Mouse (Mus musculus): ENCODE data around the gene Zfp791. TPM values are rescaled to one million over a fixed set of nuclear protein-coding genes. Genes with fewer than 3 reads are reported as not detected.
A peak's percentile ranks its signal among the peaks of the same experiment; 100 is the strongest.
"Not testable (repeated sequence)": the region's sequence is repeated elsewhere in the genome, so short reads cannot be mapped to it uniquely, and the experiment has no call there.

Zfp791 gene
- polyA plus RNA-seq, 1 experiment from 2014 or later, result 2.0 TPM

- ATAC-seq (replicated peaks; ENCODE audit: insufficient number of reproducible peaks, low FRiP score, low TSS enrichment, low read depth), result no peak
- Histone ChIP-seq H3K9ac (replicated peaks; ENCODE audit: low read length) (no peak overlapping the region), H3K4me1 (ENCODE audit: control insufficient read depth, insufficient read depth, low read length) (no peaks in the 10 kb centered on the region), H3K4me3 (ENCODE audit: low read depth, low read length) (no peak overlapping the region), H3K9me3 (replicated peaks; ENCODE audit: control insufficient read depth, low read length) (no peaks in the 10 kb centered on the region), H3K27me3 (ENCODE audit: control insufficient read depth, insufficient read depth, low read length) (no peaks in the 10 kb centered on the region), H3K4me2 (ENCODE audit: low read depth, low read length) (no peak overlapping the region), H3K27ac (replicated peaks; ENCODE audit: low read depth, low read length) (no peak overlapping the region), H3K36me3 (replicated peaks; ENCODE audit: control insufficient read depth, insufficient read depth, low read depth, low read length) (no peaks in the 10 kb centered on the region; the same call in 1 of the 2 replicates)
- no peak for DNase-seq (ENCODE audit: low spot score)
- WGBS, result 91% methylated on average over 13 of the region's 13 CpGs
These were observed 27.8 kb downstream of the Zfp791 start for GRCm38 (mm10) chr8:85095051-85095450.

DNA sequence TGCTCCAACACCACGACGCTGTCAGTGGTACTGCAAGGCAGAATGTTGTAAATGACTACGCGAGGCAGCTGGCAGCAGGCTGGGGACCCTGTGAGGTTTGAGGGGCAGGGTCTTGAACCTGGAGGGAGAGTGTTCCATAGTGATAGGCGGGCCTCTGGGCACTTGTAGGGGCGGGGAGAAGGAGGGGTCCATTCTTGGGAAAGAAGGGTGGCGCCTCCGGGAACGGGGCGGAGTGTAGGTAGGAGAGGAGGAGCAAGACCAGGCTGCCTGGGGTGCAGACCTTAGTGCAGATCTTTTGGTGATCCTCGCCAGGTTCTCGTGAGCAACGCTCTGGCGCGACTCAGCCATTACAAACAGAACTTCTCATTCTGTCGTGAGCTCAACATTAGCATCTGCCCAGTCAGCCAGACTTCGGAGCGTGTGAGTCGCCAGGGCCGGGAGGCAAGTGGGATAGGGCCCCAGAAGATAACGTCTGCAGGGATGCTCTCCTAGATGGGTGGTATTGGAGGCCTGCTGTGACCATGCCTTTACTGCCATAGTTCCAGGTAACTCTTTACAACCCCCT is 31.3 kb downstream of the Zfp791 start:
- no peak overlapping the region for H3K27ac ChIP-seq (replicated peaks; ENCODE audit: low read depth, low read length)
- WGBS, result 31% methylated on average over 21 of the region's 21 CpGs
- ATAC-seq (replicated peaks; ENCODE audit: insufficient number of reproducible peaks, low FRiP score, low TSS enrichment, low read depth), result no peak
- peaks cover 2% of the 10 kb centered on the region; the same call in 1 of the 2 replicates for H3K36me3 ChIP-seq (replicated peaks; ENCODE audit: control insufficient read depth, insufficient read depth, low read depth, low read length)
- no peak overlapping the region for H3K4me3 ChIP-seq (ENCODE audit: low read depth, low read length)
- no peaks in the 10 kb centered on the region for H3K4me1 ChIP-seq (ENCODE audit: control insufficient read depth, insufficient read depth, low read length)
- no peak overlapping the region for H3K4me2 ChIP-seq (ENCODE audit: low read depth, low read length)
- H3K27me3 ChIP-seq (ENCODE audit: control insufficient read depth, insufficient read depth, low read length), result no peaks in the 10 kb centered on the region
- no peaks in the 10 kb centered on the region for H3K9me3 ChIP-seq (replicated peaks; ENCODE audit: control insufficient read depth, low read length)
- DNase-seq (ENCODE audit: low spot score), result no peak
- H3K9ac ChIP-seq (replicated peaks; ENCODE audit: low read length), result no peak overlapping the region

DNA sequence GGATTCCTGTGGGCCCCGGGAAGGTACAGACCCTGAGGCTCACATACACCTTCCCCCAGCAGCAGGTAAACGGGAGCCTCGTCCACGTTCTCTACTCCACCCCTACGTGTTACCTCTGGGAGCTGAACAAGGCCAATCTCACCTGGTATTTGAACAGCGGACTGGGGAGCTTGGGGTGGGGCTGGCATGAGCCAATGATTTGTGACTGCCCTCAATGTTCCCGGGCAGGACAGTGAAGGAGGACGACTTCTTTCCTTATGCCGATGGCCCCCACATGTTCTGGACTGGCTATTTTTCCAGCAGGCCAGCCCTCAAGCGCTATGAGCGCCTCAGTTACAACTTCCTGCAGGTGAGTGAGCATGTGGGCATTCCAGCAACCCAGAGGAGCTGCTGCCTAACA is 32.0 kb downstream of the Zfp791 start:
- Histone ChIP-seq H3K27ac (replicated peaks; ENCODE audit: low read depth, low read length) (no peak overlapping the region), H3K4me1 (ENCODE audit: control insufficient read depth, insufficient read depth, low read length) (no peaks in the 10 kb centered on the region), H3K4me2 (ENCODE audit: low read depth, low read length) (no peak overlapping the region), H3K27me3 (ENCODE audit: control insufficient read depth, insufficient read depth, low read length) (no peaks in the 10 kb centered on the region), H3K9ac (replicated peaks; ENCODE audit: low read length) (no peak overlapping the region), H3K36me3 (replicated peaks; ENCODE audit: control insufficient read depth, insufficient read depth, low read depth, low read length) (peaks cover 2% of the 10 kb centered on the region; the same call in 1 of the 2 replicates), H3K4me3 (ENCODE audit: low read depth, low read length) (no peak overlapping the region), H3K9me3 (replicated peaks; ENCODE audit: control insufficient read depth, low read length) (no peaks in the 10 kb centered on the region)
- no peak for DNase-seq (ENCODE audit: low spot score)
- WGBS, result 92% methylated on average over 11 of the region's 11 CpGs
- no peak for ATAC-seq (replicated peaks; ENCODE audit: insufficient number of reproducible peaks, low FRiP score, low TSS enrichment, low read depth)

DNA sequence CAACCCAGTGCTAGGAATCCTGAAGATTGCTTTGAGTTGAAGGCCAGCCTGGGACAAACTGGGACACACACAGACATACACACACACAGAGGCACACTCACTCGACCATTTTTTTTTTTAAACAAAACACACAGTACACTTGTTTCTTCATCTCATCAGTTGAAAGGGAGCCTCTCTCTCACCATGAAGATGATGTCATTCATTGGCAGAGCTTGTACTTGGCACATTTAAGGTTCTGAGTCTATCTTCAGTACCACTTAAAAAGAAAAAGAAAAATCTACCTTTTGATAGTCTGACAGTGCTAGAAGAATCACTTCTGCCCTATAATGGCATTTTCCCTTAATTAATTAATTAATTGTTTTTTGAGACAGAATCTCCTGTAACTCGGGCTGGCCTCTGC is 34.1 kb downstream of the Zfp791 start:
- peaks cover 2% of the 10 kb centered on the region; the same call in 1 of the 2 replicates for H3K36me3 ChIP-seq (replicated peaks; ENCODE audit: control insufficient read depth, insufficient read depth, low read depth, low read length)
- 78% methylated on average over 2 of the region's 2 CpGs for WGBS
- no peak overlapping the region for H3K4me2 ChIP-seq (ENCODE audit: low read depth, low read length)
- H3K9me3 ChIP-seq (replicated peaks; ENCODE audit: control insufficient read depth, low read length), result no peaks in the 10 kb centered on the region
- DNase-seq (ENCODE audit: low spot score) (no peak), ATAC-seq (replicated peaks; ENCODE audit: insufficient number of reproducible peaks, low FRiP score, low TSS enrichment, low read depth) (no peak)
- no peak overlapping the region for H3K27ac ChIP-seq (replicated peaks; ENCODE audit: low read depth, low read length)
- no peak overlapping the region for H3K4me3 ChIP-seq (ENCODE audit: low read depth, low read length)
- no peaks in the 10 kb centered on the region; the same call in 1 of the 2 replicates for H3K4me1 ChIP-seq (ENCODE audit: control insufficient read depth, insufficient read depth, low read length)
- H3K27me3 ChIP-seq (ENCODE audit: control insufficient read depth, insufficient read depth, low read length), result no peaks in the 10 kb centered on the region
- no peak overlapping the region for H3K9ac ChIP-seq (replicated peaks; ENCODE audit: low read length)

DNA sequence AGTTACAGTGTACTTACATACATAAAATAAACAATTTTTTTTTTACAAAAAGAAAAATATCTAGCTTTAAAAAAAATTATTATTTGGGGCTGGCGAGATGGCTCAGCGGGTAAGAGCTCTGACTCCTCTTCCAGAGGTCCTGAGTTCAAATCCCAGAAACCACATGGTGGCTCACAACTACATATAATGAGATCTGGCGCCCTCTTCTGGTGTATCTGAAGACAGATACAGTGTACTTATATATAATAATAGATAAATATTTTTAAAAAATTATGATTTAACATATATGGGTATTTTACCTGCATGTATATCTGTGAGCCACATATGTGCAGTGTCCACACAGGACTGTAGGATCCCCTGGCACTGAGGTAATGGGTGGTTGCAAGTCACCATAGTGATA is 36.7 kb downstream of the Zfp791 start:
- ATAC-seq (replicated peaks; ENCODE audit: insufficient number of reproducible peaks, low FRiP score, low TSS enrichment, low read depth) (no peak), DNase-seq (ENCODE audit: low spot score) (no peak)
- peaks cover 2% of the 10 kb centered on the region; the same call in 1 of the 2 replicates for H3K36me3 ChIP-seq (replicated peaks; ENCODE audit: control insufficient read depth, insufficient read depth, low read depth, low read length)
- no peaks in the 10 kb centered on the region for H3K27me3 ChIP-seq (ENCODE audit: control insufficient read depth, insufficient read depth, low read length)
- H3K4me2 ChIP-seq (ENCODE audit: low read depth, low read length), result no peak overlapping the region
- H3K27ac ChIP-seq (replicated peaks; ENCODE audit: low read depth, low read length), result no peak overlapping the region
- no peaks in the 10 kb centered on the region; the same call in 1 of the 2 replicates for H3K4me1 ChIP-seq (ENCODE audit: control insufficient read depth, insufficient read depth, low read length)
- no peak overlapping the region for H3K4me3 ChIP-seq (ENCODE audit: low read depth, low read length)
- H3K9me3 ChIP-seq (replicated peaks; ENCODE audit: control insufficient read depth, low read length), result no peaks in the 10 kb centered on the region
- no peak overlapping the region for H3K9ac ChIP-seq (replicated peaks; ENCODE audit: low read length)
- WGBS, result 79% methylated on average over 3 of the region's 3 CpGs

DNA sequence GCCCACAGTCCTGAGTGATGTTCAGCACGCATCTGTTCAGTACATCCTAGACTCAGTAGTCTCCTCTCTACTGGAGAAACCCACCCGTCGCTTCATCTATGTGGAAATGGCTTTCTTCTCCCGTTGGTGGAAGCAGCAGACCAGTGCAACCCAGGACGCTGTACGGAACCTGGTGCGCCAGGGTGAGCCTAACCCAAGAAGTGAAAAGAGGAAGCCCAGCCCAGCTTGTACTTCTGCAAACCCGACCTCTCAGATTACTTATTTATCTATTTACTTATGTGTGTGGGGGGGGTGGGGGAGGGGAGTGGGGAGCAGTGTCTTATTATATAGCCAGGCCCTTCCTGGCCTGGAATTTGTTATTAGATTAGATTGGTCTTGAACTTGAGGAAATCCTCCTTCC is 38.3 kb downstream of the Zfp791 start:
- WGBS, result 96% methylated on average over 8 of the region's 8 CpGs

GRCm38 (mm10) chr8:85083108-85083813 is 39.6 kb downstream of the Zfp791 start, which contains the start of gene Man2b1:
Gene Man2b1, plus strand, starts transcription at chr8:85083270.
- peak within 1 kb of the TSS; percentile 60 for H3K4me2 ChIP-seq (ENCODE audit: low read depth, low read length)
- H3K9me3 ChIP-seq (replicated peaks; ENCODE audit: control insufficient read depth, low read length), result no peaks in the 10 kb centered on the region
- H3K4me3 ChIP-seq (ENCODE audit: low read depth, low read length), result peak within 1 kb of the TSS; percentile 53
- no peaks in the 10 kb centered on the region for H3K27me3 ChIP-seq (ENCODE audit: control insufficient read depth, insufficient read depth, low read length)
- peaks cover 2% of the 10 kb centered on the region; the same call in 1 of the 2 replicates for H3K36me3 ChIP-seq (replicated peaks; ENCODE audit: control insufficient read depth, insufficient read depth, low read depth, low read length)
- H3K9ac ChIP-seq (replicated peaks; ENCODE audit: low read length), result peak within 1 kb of the TSS; percentile 68
- 1% methylated on average over 30 of the region's 30 CpGs for WGBS
- no peak within 1 kb of the TSS for H3K27ac ChIP-seq (replicated peaks; ENCODE audit: low read depth, low read length)
- H3K4me1 ChIP-seq (ENCODE audit: control insufficient read depth, insufficient read depth, low read length), result no peaks in the 10 kb centered on the region; the same call in 1 of the 2 replicates
- ATAC-seq (replicated peaks; ENCODE audit: insufficient number of reproducible peaks, low FRiP score, low TSS enrichment, low read depth) (peak; percentile 66), DNase-seq (ENCODE audit: low spot score) (peak; percentile 81)

More for the DNA sequence above, 38.3 kb downstream of the Zfp791 start:
- no peak overlapping the region for H3K4me2 ChIP-seq (ENCODE audit: low read depth, low read length)
- no peak overlapping the region for H3K9ac ChIP-seq (replicated peaks; ENCODE audit: low read length)
- H3K27ac ChIP-seq (replicated peaks; ENCODE audit: low read depth, low read length), result no peak overlapping the region
- peaks cover 2% of the 10 kb centered on the region; the same call in 1 of the 2 replicates for H3K36me3 ChIP-seq (replicated peaks; ENCODE audit: control insufficient read depth, insufficient read depth, low read depth, low read length)
- no peak for ATAC-seq (replicated peaks; ENCODE audit: insufficient number of reproducible peaks, low FRiP score, low TSS enrichment, low read depth)
- no peaks in the 10 kb centered on the region; the same call in 1 of the 2 replicates for H3K4me1 ChIP-seq (ENCODE audit: control insufficient read depth, insufficient read depth, low read length)
- H3K4me3 ChIP-seq (ENCODE audit: low read depth, low read length), result no peak overlapping the region
- no peaks in the 10 kb centered on the region for H3K9me3 ChIP-seq (replicated peaks; ENCODE audit: control insufficient read depth, low read length)
- no peak for DNase-seq (ENCODE audit: low spot score)
- no peaks in the 10 kb centered on the region for H3K27me3 ChIP-seq (ENCODE audit: control insufficient read depth, insufficient read depth, low read length)

DNA sequence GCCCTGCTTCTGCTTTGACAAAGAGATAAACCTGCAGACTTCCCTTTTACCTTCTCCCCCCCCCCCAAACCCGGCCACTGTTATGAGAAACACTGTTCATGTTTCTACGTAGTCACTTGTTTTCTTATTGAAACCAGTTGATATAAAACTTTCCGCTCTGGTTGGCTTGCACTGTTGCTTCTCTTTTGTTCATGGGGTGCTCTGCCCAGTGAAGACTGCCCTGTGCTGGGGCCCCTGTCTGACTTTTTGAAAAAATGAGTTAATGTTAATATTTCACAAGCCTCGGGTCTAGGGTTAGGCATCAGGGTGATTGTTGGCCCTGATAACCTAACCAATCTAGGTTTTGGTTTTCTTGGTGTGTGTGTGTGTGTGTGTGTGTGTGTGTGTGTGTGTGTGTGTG is 40.7 kb downstream of the Zfp791 start:
- not testable (repeated sequence) for H3K9ac ChIP-seq (replicated peaks; ENCODE audit: low read length); DNase-seq (ENCODE audit: low spot score); H3K27ac ChIP-seq (replicated peaks; ENCODE audit: low read depth, low read length); H3K4me3 ChIP-seq (ENCODE audit: low read depth, low read length); H3K36me3 ChIP-seq (replicated peaks; ENCODE audit: control insufficient read depth, insufficient read depth, low read depth, low read length); H3K4me2 ChIP-seq (ENCODE audit: low read depth, low read length); H3K27me3 ChIP-seq (ENCODE audit: control insufficient read depth, insufficient read depth, low read length); H3K4me1 ChIP-seq (ENCODE audit: control insufficient read depth, insufficient read depth, low read length); H3K9me3 ChIP-seq (replicated peaks; ENCODE audit: control insufficient read depth, low read length); ATAC-seq (replicated peaks; ENCODE audit: insufficient number of reproducible peaks, low FRiP score, low TSS enrichment, low read depth)
- 93% methylated on average over 4 of the region's 4 CpGs for WGBS
